Mouse (Mus musculus) retina, postnatal 7 days (tissue): Measurements from ENCODE around the gene Smarcd2.
A peak's percentile ranks its signal among the peaks of the same experiment; 100 is the strongest.

ENCODE experiments used
- DNase-seq: peaks from one replicate; pipeline ENCODE4 v3.0.0-alpha.2; 2012; ENCODE audit warnings: low read depth, low spot score

Smarcd2 gene

DNA sequence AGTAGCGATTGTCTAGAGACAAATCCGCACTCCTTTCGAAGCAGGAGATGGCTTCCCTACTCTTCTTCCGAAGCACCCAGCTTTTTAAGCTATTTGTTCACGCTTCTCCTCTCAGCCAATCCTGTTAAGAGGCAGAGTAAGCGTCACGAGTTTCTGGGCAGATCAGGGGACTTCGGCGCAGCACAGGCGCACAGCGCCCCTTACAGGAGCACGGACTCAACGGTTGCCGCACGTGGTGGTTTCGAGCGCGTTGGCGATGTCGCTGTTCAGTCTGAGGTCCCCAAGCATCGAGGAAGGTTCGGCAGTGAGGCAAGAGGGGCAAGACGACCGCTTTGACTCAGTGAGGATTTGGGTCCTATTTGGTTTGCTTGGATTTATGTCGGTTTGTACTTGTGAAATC lies 3.7 kb upstream of the Smarcd2 start, which contains the start of gene Tcam1:
Gene Tcam1 (plus strand): TSS at position 219 of the 400 bp plus-strand sequence.
- peak; percentile 93 for DNase-seq

DNA sequence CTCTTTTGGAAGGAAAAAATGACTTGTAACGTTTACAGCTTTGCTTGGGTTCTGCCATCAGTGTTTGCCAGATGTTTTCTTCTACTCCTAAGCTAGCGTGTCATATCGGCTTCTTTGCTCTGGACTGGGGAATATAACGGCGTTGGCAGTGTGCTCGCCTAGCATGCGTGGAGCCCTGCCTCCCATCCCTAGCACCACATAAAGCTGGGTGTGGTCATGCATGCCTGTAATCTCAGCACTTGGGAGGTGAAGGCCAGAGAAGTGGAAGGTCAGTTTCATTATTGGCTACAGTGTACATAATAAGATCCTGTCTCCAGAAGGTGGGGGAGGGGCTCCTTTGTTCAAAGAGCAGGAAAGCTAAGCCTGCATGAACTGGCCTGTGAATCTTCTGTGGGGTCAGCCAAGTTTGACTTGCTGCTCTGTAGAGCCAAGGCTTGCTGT lies 2.2 kb upstream of the Smarcd2 start:
- no peak for DNase-seq

GRCm38 (mm10) chr11:106274374-106274773 lies 1.6 kb upstream of the Smarcd2 start:
- no peak for DNase-seq

DNA sequence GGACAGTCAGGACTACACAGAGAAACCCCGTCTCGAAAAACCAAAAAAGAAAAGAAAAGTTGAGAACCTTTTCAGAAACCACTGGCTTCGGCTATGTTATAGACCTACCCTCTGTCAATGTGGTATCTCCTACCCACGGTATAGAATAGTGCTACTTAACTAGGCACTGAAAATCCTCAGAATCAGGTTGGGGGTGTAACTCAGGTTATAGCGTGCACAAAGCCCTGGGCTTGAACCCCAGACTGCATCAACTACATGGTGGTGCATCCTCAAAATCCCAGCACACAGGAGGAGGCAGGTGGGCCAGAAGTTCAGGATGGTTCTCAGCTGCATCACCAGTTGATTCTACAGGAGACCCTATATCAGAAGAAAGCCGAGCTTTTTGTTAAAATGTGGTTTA lies 1.0 kb upstream of the Smarcd2 start:
- DNase-seq, result no peak

DNA sequence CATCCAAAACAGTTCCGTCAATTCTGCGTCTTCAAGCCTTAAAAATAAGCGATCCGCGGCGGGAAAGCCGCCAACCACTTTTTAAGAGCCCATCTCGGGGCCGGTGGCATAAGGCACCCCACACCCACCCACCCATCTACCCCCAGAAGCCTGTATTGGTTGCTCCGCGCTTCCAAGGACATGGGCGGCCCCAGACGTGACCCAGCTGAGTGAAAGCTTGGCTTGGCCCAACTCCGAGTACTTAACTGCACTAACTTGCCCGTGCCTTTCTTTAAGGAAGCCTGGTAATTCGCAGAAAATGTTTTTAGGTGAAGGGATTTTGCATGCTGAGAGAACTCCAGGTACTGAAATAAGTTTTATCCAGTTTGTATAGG lies 526 bp upstream of the Smarcd2 start:
- DNase-seq, result no peak

DNA sequence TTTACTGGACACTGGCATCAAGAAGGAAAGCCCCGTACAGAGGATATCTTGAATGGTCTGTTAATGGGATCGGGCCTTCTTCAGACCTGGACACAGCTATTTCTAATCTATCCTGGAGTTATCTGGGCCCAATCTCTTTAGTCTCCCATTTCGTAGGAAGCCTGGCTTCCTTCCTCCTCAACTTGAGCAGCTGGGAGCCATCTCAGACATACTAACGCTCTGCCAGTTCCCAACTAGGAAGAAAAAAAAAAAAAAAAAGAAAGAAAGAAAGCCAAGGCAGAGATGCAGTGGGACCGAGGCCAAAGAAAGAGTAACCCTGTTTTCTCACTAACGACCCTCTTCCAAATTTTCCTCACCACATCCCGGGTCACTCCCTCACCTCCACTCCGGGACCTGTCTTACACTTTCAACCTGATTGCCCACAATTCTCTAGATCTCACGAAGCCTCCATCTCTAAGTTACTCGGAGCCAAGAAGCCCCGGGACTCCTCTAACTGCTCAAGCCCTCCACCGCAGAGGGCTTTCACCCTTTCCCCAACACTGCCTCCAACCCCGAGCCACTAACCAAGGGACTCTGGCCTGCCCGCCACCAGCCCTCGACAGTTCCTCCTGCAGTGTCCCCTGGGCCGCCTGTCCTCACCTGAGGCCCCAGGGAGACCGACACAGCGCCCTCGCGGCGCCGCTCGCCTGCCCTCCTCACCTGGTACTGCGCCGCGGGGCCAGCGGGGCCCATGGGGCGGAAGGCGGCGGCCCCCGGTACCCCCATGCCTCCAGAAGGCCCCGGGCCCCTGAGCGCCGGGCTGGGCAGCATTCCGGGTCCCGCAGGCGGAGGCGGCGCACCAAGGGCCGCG lies 753 bp downstream of the Smarcd2 start:
- DNase-seq, result no peak

DNA sequence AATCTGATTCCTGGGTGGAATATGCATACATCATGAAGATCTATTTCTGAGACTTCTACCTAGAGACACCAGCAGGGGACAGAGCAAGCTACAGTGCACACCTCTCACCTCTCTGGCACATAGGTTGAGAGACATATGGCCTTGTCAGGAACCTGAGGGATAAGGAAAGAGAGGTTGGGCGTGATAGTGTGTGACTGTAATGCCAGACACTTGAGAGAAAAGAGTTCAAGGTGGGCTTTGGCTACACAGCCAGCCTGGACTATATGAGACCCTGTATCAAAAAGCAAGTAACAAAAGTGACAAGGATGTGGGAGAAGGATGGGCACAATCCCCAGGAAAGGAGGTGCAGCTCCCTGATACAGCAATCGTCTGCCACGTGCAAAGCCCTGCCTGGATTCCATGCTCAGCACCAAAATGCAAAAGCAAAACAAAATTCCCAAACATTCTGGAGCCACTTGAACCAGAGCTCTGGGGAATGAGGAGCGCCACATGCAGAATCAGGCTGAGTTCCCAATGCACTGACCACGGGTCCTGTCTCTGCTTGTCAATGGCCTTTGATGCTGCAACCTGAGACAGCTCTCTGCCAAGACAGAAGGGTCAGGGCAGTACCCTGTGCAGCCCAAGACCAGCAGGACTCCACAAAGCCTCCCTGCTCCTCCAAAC lies 1.5 kb downstream of the Smarcd2 start:
- DNase-seq, result no peak

DNA sequence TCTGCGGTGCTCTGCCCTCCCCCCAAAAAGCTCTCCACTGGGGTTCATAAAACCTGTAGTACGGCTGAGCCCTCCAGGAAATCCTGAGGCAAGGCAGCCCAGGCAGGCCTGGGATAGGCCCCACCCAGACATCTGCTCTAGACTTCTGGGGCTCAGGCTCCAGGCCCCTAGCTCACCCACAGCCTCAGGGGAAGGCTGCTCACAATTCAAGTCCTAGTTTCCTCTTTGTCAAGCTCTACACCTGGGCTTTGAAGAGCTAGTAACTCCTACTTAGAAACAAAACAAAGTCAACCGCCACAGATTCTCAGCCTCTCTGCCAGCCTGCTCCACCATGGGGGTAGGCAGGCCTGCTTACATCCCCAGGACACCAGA lies 3.7 kb downstream of the Smarcd2 start:
- DNase-seq, result no peak

GRCm38 (mm10) chr11:106268326-106269059 lies 4.3 kb downstream of the Smarcd2 start:
- DNase-seq, result no peak

- DNase-seq, result no peak
These were observed 4.9 kb downstream of the Smarcd2 start for GRCm38 (mm10) chr11:106267871-106268270.

GRCm38 (mm10) chr11:106267311-106267852 lies 5.4 kb downstream of the Smarcd2 start:
- no peak for DNase-seq

DNA sequence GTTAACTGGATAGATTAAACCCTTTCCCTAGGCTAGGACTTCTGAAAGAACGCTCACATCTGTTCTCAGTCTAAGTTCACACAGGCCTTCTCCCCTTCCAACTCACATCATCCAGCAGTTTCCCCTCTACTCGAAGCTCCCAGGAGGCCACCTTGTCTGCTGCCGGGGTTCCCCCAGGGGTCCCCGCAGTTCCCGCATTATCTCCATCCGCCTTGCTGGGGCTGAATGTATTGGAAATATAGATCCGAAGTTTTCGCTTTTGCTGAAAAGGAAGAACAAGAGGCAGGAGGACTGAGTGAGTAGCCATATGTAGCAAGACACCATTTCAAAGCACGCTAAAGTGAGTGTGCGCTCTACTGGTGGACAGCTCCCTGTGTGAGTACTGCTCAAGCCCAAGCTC lies 6.3 kb downstream of the Smarcd2 start:
- no peak for DNase-seq

GRCm38 (mm10) chr11:106265570-106265969 lies 7.2 kb downstream of the Smarcd2 start:
- no peak for DNase-seq

DNA sequence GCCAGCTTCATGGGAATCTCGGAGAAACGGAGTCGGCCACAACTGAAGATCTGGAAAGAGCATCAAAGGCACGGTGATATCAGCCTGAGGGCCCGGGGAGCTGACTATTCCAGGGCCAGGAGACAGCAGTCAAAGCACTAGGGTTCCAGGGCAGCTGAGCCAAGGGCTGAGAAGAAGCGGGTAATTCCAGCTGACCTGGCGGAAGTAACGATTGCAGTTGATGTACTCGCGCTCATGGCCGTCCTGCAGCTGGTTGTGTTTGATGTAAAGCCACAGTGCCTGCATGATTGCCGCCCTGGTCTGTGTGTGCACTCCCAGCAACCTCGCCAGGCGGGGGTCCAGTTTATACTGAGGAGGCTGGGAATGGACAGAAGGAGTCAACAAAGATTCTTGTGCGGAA lies 7.8 kb downstream of the Smarcd2 start:
- no peak for DNase-seq

DNA sequence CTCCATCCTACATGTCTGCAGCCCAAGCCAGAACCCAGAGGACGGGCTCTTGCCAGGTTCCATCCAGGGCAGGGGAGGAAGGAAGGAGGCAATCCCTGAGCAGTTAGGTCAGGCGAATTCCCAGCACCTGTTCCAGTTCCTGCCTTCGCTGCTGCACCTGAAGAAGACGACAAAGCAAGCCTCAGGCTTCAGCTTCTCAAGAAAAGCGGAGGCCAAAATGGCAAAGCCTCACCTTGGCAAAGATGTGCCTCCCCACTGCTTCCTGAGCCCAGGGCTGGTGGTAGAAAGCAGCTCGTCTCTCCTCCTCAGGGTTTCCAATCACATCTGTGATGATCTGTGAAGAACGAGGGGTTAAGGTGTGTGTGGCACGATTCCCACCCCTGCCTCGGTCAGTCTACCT lies 8.8 kb downstream of the Smarcd2 start:
- DNase-seq, result no peak

GRCm38 (mm10) chr11:106260826-106261450 lies 11.8 kb downstream of the Smarcd2 start:
- no peak for DNase-seq

DNA sequence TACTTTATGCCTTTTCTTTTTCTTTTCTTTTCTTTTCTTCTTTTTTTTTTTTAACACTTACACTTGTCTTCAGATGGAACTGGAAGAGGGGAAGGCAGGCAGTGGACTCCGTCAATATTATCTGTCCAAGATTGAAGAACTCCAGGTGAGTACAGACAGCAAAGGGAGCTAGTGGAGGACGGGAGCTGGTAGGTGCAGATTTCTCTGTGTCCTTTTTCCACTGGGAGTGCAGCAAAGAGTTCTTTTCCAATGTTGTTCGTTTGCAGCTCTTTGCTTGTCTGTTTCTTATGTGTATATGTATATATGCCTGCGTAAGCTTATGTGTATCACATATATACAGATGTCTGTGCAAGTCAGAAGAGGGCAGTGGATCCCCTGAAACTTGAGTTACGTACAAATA lies 16.0 kb downstream of the Smarcd2 start:
- no peak for DNase-seq

DNA sequence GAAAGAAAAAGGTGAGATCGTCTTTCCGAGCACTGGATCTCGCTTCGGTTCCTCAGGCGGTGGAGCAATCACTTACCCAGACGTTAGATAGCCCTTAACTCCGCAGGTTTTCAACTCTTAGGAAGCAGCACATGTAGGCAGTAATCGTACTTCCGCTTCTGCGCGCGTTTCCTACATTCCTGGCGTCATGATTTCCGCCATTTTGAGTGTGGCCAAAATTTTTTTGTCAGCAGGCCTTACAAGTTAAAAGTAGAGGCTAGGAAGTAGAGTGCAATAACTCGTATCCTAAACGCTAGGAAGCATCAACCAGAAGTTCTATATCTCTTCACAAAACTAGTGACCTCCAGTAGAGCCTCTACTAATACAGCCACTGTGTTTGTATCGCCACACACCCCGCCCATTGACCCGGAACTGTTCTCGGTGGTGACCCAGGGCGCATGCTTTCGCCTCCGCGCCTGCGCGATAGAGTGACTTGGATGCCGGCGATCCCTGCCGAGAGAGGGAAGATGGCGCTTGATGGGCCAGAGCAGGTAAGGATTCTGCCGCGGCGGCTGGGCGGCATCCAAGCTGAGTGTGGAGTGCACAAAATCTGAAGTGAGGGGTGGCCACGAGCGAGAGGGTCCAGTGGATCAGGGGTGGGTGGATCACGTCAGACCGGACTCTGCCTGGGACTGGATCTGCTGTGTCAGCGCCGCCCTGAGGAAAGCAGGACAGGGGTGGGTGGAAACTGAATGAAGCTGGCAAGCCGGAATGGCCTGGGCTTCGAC lies 16.9 kb downstream of the Smarcd2 start, which contains the start of the genes Ftsj3 and Psmc5:
Gene Ftsj3 (minus strand): TSS at position 395 of the 767 bp plus-strand sequence.
Gene Psmc5 (plus strand): TSS at position 470 of the 767 bp plus-strand sequence.
- DNase-seq, result peak; percentile 97

GRCm38 (mm10) chr11:106255174-106255573 lies 17.6 kb downstream of the Smarcd2 start:
- DNase-seq, result no peak

DNA sequence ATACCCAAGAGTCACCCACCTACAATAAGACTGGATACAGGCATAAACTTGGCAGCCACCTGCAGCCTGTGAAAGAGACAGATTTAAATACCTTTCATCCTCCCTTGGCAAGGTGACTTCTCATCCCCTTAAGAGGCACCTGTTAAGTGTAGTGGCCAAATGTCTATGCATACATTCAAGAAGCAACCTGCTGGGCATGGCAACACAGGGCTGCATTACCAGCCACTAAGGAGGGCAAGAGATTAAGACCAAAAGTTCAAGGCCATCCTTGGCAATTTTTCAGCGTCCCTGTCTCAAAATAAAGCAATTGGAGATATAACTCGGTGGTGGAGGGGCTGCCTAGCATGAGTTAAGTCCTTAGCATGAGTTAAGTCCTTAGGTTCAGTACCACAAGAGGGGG lies 18.0 kb downstream of the Smarcd2 start:
- DNase-seq, result no peak

- no peak for DNase-seq
These were observed 23.4 kb downstream of the Smarcd2 start for GRCm38 (mm10) chr11:106249326-106249725.
